Mouse (Mus musculus) splenic B cell, adult 2 months (primary cell): ENCODE data around the gene Eif5a2.
A peak's percentile ranks its signal among the peaks of the same experiment; 100 is the strongest.

Experiments
- DNase-seq: peaks from one replicate; pipeline ENCODE4 v3.0.0-alpha.2; 2011; ENCODE audit warnings: low read depth, low spot score
- H3K27me3 ChIP-seq: 2 replicates; pipeline ENCODE4 v1.6.1; 2012; ENCODE audit warnings: mild to moderate bottlenecking, low read length, moderate library complexity, mixed read lengths; ENCODE audit not compliant: control insufficient read depth, poor library complexity, insufficient read depth, severe bottlenecking
- H3K36me3 ChIP-seq: 2 replicates; pipeline ENCODE4 v1.6.1; 2012; ENCODE audit warnings: mild to moderate bottlenecking, low read length, moderate library complexity, mixed read lengths; ENCODE audit not compliant: control insufficient read depth, poor library complexity, insufficient read depth, severe bottlenecking

Eif5a2 gene

DNA sequence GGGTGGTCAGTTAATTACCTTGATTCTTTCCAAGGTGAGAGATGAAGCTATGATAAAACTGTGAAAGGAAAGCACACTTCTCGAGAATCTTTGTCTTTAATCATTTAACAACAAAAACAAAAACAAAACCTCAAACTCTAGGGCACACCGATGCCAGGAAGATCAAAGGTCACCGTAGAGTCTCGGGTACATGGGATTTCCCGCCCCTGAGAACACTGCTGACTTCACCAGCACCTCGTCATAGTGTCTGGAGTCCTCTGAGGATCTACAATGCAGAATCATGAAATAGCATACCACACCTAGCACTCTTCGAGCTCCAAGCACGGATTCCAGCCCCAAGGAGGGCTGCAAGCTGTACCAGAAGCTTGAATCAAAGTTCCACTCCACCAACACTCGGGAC, 565 bp upstream of the Eif5a2 start:
- no peak for DNase-seq
- no peaks in the 10 kb centered on the region for H3K36me3 ChIP-seq
- no peaks in the 10 kb centered on the region; the same call in 1 of the 2 replicates for H3K27me3 ChIP-seq

DNA sequence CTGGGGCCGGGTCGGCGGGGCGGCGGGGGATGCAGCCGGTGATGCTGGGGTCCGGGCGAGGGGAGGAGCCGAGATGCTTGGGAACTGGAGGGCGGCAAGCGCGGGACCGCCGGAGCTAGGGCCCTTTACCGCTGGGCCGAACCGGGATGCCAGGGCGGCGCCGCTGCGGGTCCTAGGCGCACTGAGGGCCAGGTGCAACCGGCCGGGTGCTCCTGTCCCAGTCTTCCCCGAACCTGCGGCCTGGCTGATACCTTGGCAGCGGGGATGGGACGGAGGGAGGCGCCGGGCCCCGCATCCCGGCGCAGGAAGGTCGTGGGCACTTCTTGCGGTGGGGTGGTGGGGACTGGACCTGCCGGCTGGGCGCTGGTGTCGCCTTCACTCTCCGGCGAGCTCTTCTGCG, 346 bp downstream of the Eif5a2 start:
- Histone ChIP-seq H3K27me3 (no peaks in the 10 kb centered on the region; the same call in 1 of the 2 replicates), H3K36me3 (no peaks in the 10 kb centered on the region)
- no peak for DNase-seq

DNA sequence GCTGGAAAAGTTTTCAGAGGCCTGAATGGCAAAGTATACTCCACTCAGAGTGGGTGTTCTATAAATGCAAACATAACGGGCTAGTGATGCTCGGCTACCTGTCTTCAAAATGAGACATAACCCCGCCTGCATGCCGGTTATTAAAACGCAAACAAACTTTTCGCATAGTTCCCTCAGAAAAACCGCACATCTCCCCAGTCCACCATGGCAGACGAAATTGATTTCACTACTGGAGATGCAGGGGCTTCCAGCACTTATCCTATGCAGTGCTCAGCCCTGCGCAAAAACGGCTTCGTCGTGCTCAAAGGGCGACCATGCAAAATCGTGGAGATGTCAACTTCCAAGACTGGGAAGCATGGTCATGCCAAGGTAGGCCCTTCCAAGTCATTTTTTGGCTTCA, 772 bp downstream of the Eif5a2 start:
- peak; percentile 4 for DNase-seq
- Histone ChIP-seq H3K36me3 (no peaks in the 10 kb centered on the region), H3K27me3 (no peaks in the 10 kb centered on the region; the same call in 1 of the 2 replicates)

DNA sequence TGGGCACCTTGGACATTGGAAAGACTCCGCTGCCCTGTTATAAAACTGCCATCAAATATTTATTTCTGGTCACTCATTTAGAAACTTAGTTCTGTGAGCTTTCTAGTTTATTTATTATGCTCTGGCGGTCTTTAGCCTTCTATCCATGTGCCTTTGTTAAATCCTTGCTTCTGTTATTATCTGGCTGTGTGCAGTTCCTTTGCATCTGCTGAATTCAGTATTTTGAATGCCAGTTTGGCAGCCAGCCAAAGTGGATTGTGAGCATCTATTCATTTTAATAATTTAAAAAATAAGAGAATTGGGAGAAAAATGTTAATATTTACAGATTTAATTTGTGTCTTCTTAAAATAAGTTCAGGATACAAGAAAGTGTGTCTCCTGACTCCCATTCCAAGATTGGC, 3.1 kb downstream of the Eif5a2 start:
- H3K27me3 ChIP-seq, result no peaks in the 10 kb centered on the region; the same call in 1 of the 2 replicates
- DNase-seq, result no peak
- no peaks in the 10 kb centered on the region for H3K36me3 ChIP-seq

DNA sequence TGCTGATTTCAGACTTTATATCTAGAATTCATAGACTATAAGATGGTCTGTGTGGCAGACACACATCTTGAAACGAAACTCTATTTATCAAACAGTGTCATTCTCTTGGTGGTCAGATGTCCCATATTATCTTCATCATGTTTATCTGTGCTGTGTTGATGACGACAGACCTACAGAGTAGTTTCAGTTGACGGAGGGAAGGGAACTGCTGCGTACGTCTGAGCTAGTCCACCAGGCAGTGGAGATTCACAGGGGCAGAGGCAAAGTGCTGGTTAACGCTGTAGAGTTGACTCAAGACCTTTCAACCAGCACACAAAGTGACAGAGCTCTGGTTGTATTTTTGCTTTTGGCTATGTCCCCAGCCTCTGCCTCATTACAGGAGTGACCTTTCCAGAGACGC, 13.8 kb downstream of the Eif5a2 start:
- no peak for DNase-seq
- Histone ChIP-seq H3K36me3 (no peaks in the 10 kb centered on the region), H3K27me3 (no peaks in the 10 kb centered on the region)

DNA sequence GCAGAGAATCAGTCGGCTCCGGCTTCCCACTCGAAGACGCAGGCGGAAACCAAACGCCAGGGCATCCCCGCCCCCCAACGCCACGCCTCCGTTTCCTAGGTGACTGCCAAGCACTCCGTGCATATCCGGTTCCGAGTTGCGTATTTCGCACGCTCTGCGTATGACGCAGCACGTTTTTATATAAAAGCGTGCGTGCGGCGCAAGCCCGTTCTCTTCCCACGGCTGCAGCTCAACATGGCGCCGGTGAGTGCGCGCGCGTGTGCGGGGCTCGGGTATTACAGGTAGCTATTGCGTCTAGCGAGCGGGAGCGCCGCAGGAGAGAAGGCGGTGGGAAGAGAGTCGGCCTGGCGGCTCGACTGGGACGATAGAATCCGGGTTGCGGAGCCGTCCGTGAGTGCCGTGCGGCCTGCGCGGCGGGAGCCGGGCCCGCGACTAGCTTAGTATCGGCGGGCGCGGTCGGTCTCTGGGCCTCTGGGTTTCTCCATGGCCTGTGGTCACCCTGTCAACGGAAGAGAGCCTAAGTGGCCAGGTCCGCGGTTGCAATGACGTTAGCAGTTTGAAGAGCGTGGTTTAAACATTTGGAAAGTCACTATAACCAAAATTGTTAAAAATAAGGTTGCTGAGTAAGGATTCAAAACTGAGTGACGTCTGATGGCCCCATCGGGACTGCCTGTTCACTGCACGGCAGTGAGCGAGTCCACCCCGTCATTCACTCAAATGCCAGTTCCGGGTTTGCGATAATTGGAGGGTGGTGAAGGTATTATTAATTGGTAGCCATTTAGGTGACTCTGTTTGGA, 24.4 kb downstream of the Eif5a2 start, which contains the start of gene Rpl22l1:
Gene Rpl22l1, plus strand, starts transcription at position 136 of the 797 bp plus-strand sequence.
- Histone ChIP-seq H3K36me3 (0 out of 2 replicates have a peak, but pooled peaks cover 2% of the 10 kb centered on the region), H3K27me3 (no peaks in the 10 kb centered on the region)
- DNase-seq, result peak; percentile 99

DNA sequence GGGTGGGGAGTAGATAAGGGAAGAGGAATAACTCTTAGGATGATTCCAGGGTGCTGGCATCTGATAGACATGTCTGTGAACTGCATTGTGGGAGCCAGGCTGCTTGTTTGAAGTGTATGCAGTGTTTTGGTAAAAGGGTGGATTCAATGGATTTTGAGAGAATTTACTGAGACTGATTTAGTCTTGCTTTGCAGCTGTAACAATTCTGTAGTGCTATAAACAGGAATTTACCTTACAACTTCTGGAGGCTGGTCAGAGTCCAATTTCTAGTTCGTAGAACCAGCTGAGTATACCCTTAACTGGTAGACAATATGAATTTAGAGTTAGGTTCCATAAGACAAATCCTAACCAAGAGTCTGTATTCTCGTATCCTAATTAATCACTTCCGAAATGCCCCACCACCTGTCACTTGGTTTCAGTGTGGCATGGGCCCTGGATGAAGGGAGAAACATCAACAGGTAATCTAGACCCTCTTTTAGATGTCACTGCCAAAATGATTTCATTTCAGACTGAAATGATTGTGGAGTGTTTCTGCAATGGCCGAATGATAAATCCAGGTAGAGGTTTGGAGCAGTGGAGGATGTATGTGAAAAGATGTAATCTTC, 27.1 kb downstream of the Eif5a2 start:
- H3K27me3 ChIP-seq, result no peaks in the 10 kb centered on the region
- no peak for DNase-seq
- H3K36me3 ChIP-seq, result 0 out of 2 replicates have a peak, but pooled peaks cover 2% of the 10 kb centered on the region

GRCm38 (mm10) chr3:28811441-28811840, 30.4 kb downstream of the Eif5a2 start:
- DNase-seq, result no peak
- Histone ChIP-seq H3K27me3 (no peaks in the 10 kb centered on the region), H3K36me3 (0 out of 2 replicates have a peak, but pooled peaks cover 2% of the 10 kb centered on the region)

- H3K36me3 ChIP-seq, result no peaks in the 10 kb centered on the region
- H3K27me3 ChIP-seq, result no peaks in the 10 kb centered on the region
- peak; percentile 82 for DNase-seq
These were observed 33.3 kb downstream of the Eif5a2 start for GRCm38 (mm10) chr3:28814361-28814760.

DNA sequence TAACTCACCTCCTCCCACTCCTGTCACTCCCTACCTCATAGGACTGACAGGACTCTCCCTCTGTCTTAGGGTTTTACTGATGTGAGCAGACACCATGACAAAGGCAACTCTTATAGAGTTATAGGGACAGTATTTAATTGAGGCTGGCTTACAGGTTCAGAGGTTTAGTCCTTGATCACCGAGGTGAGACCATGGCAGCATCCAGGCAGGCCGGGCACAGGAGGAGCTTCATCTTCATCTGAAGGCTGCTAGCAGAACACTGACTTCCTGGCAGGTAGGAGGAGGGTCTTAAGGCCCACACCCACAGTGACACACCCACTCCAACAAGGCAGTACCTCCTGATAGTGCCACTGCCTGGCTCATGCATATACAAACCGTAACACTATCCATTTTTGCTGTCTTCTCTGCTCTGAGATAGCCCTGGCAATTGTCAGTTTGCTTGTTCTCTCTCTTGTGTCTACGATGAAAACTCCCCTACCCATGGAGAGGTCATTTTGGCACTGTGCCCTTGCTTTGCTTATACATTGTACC, 35.0 kb downstream of the Eif5a2 start:
- DNase-seq, result no peak
- no peaks in the 10 kb centered on the region for H3K27me3 ChIP-seq
- no peaks in the 10 kb centered on the region for H3K36me3 ChIP-seq

DNA sequence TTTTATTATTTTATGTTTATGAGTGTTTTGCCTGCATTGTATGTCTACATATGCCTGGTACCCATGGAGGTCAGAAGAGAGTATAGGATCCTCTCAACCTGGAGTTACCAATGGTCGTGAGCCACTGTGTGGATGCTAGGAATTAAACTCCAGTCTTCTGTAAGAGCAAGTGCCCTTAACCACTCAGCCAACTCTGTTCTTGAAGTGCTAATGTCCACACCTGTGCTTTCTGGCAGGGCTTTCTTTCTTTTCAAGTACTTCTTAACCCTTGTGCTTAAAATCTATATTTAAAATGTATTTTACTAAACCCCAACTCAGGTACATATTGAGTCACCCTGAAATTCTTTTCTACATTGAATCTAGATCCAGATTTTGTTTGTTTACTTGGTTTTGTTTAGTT, 45.2 kb downstream of the Eif5a2 start:
- DNase-seq, result no peak
- H3K36me3 ChIP-seq, result no peaks in the 10 kb centered on the region
- no peaks in the 10 kb centered on the region for H3K27me3 ChIP-seq

DNA sequence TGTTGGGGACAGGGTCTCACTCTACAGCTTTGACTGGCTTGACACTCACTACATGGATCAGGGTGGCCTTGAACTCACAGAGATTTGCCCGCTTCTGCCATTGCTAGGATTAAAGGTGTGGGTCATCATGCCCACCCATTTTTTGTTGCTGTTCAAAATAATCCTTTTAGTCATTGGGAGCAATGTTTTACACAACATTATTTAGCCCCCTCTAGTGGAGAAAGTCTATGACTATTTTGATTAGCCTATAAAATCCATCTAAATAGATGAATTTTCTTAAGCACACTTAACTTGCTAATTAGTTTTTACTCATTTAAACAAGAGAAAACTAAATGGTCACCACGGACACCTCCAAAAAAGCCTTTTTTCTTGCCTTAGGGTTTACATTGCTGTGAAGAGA, 46.5 kb downstream of the Eif5a2 start:
- DNase-seq, result no peak
- Histone ChIP-seq H3K36me3 (no peaks in the 10 kb centered on the region), H3K27me3 (no peaks in the 10 kb centered on the region)

- Histone ChIP-seq H3K36me3 (no peaks in the 10 kb centered on the region), H3K27me3 (no peaks in the 10 kb centered on the region)
- DNase-seq, result no peak
These were observed 48.4 kb downstream of the Eif5a2 start for GRCm38 (mm10) chr3:28829454-28829853.

DNA sequence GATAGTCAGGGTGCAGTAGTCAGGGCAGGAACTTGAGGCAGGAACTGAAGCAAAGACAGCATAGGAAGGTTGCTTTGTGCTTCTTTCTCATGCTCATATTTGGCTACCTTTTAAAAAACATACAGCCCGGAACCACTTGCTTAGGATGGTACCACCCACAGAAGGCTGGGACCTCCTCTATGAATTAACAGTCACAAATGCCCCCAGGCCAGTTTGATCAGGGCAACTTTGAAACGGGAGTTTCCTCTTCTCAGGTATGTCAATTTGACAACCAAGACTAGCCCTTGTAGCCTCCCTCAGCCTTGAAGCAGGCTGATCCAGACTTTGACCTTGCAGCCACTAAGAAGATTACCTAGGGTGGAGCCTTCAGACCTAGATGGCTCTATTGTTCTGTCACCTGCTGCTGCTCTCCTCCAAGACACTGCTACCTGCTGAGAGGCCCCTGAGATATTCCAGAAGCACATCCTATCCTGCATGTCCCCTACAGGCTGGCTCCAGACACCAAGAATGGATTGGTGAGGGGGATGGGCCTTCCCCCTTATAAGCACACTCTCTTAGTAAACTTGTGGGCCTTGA, 55.8 kb downstream of the Eif5a2 start:
- H3K27me3 ChIP-seq, result no peaks in the 10 kb centered on the region
- DNase-seq, result no peak
- no peaks in the 10 kb centered on the region for H3K36me3 ChIP-seq
